Mouse (Mus musculus) lung, adult 2 months (tissue): ENCODE results near the gene Ddr2.

ENCODE experiments used
- CTCF ChIP-seq: fragments of 200-500 bp; IDR thresholded peaks from 2 replicates; pipeline ENCODE4 v1.5.1; 2011; ENCODE audit warnings: mild to moderate bottlenecking, low read length, control low read depth; ENCODE audit not compliant: insufficient read depth
- POLR2A ChIP-seq: fragments of 200-500 bp; IDR thresholded peaks from 2 replicates; pipeline ENCODE4 v1.6.1; 2011; ENCODE audit warnings: low read depth, mild to moderate bottlenecking, control low read depth, low read length, borderline replicate concordance; ENCODE audit errors: extremely low read depth

- no peak for TF ChIP-seq CTCF
- no peak for TF ChIP-seq POLR2A
These were observed 45.6 kb downstream of the Ddr2 start for GRCm38 (mm10) chr1:170065009-170065408.
